Mouse (Mus musculus) thymus, postnatal 10 days (tissue): ENCODE data around the gene Tnnc2.
A peak's percentile ranks its signal among the peaks of the same experiment; 100 is the strongest.
"Not testable (repeated sequence)": the region's sequence is repeated elsewhere in the genome, so short reads cannot be mapped to it uniquely, and the experiment has no call there.

Source experiments
- DNase-seq, 2 experiments: peaks; one replicate each; pipeline ENCODE4 v3.0.0; 2021; ENCODE audit warnings: low spot score in 2 of 2

Tnnc2 gene

GRCm38 (mm10) chr2:164779481-164780086 is at the start of gene Tnnc2:
Gene Tnnc2 (minus strand): TSS chr2:164779967.
- no peak for DNase-seq

GRCm38 (mm10) chr2:164829090-164829489 is 49.3 kb upstream of the Tnnc2 start:
- no peak for DNase-seq

- DNase-seq: no peak
Observed at GRCm38 (mm10) chr2:164828437-164828836, 48.7 kb upstream of the Tnnc2 start, which contains the start of gene Spata25. Gene Spata25 (minus strand): TSS chr2:164828537.

GRCm38 (mm10) chr2:164827146-164827850 is 47.5 kb upstream of the Tnnc2 start:
- DNase-seq: no peak

GRCm38 (mm10) chr2:164825521-164825920 is 45.8 kb upstream of the Tnnc2 start:
- no peak for DNase-seq

- no peak for DNase-seq
Observed at GRCm38 (mm10) chr2:164823969-164824368, 44.2 kb upstream of the Tnnc2 start.

GRCm38 (mm10) chr2:164823181-164823585 is 43.4 kb upstream of the Tnnc2 start:
- peak in 1 of 2 experiments; percentile 19 for DNase-seq

- peak; percentile 97 to 99 for DNase-seq
Observed at GRCm38 (mm10) chr2:164822636-164823165, 42.9 kb upstream of the Tnnc2 start, which contains the start of gene Zswim1. Gene Zswim1 (plus strand): TSS chr2:164822686.

GRCm38 (mm10) chr2:164821060-164821459 is 41.3 kb upstream of the Tnnc2 start:
- DNase-seq: no peak

GRCm38 (mm10) chr2:164817703-164818102 is 37.9 kb upstream of the Tnnc2 start:
- DNase-seq: no peak

GRCm38 (mm10) chr2:164817206-164817605 is 37.4 kb upstream of the Tnnc2 start:
- no peak for DNase-seq

GRCm38 (mm10) chr2:164815821-164816220 is 36.1 kb upstream of the Tnnc2 start:
- DNase-seq: no peak

- no peak for DNase-seq
Observed at GRCm38 (mm10) chr2:164815348-164815747, 35.6 kb upstream of the Tnnc2 start.

GRCm38 (mm10) chr2:164813557-164813956 is 33.8 kb upstream of the Tnnc2 start:
- no peak for DNase-seq

GRCm38 (mm10) chr2:164806614-164807013 is 26.8 kb upstream of the Tnnc2 start:
- DNase-seq: no peak

GRCm38 (mm10) chr2:164805332-164805718 is 25.6 kb upstream of the Tnnc2 start:
- DNase-seq: no peak

- DNase-seq: peak; percentile 98
Observed at GRCm38 (mm10) chr2:164804533-164805331, 25.0 kb upstream of the Tnnc2 start, which contains the start of the genes Acot8 and Zswim3. Gene Acot8 (minus strand): TSS chr2:164804882. Gene Zswim3 (plus strand): TSS chr2:164805098.

GRCm38 (mm10) chr2:164803921-164804313 is 24.1 kb upstream of the Tnnc2 start:
- no peak for DNase-seq

- DNase-seq: no peak
Observed at GRCm38 (mm10) chr2:164803201-164803920, 23.6 kb upstream of the Tnnc2 start.

GRCm38 (mm10) chr2:164800252-164801004 is 20.7 kb upstream of the Tnnc2 start:
- DNase-seq: no peak

- DNase-seq: not testable (repeated sequence)
Observed at GRCm38 (mm10) chr2:164798554-164798953, 18.8 kb upstream of the Tnnc2 start.
